Mouse (Mus musculus): ENCODE results near the gene Gm11214. TPM values are rescaled to one million over a fixed set of nuclear protein-coding genes. Genes with fewer than 3 reads are reported as not detected.

The Gm11214 gene
- not detected in 2 replicates for polyA plus RNA-seq (2015; fragmentation: Nextera tagmentation; extraction: Ambion mirVana)

GRCm38 (mm10) chr4:63663279-63663678, at the start of gene Gm11214:
Gene Gm11214, minus strand, starts transcription at chr4:63663379.
- H3K27ac ChIP-seq: no peak within 1 kb of the TSS
- no peak for ATAC-seq
- no peak within 1 kb of the TSS for H3K4me3 ChIP-seq (replicated peaks)

GRCm38 (mm10) chr4:63711886-63712285, 48.7 kb upstream of the Gm11214 start:
- Histone ChIP-seq H3K27ac (no peak overlapping the region), H3K4me1 (replicated peaks) (no peaks in the 10 kb centered on the region), H3K9me3 (no peaks in the 10 kb centered on the region), H3K9ac (replicated peaks) (no peak overlapping the region), H3K4me3 (replicated peaks) (no peak overlapping the region), H3K36me3 (no peaks in the 10 kb centered on the region), H3K27me3 (no peaks in the 10 kb centered on the region), H3K4me2 (replicated peaks) (no peak overlapping the region)
- no peak for ATAC-seq
- 90% methylated on average over 5 of the region's 5 CpGs for WGBS

More at GRCm38 (mm10) chr4:63663279-63663678, at the start of gene Gm11214:
- Histone ChIP-seq H3K27me3 (no peaks in the 10 kb centered on the region), H3K9me3 (no peaks in the 10 kb centered on the region), H3K9ac (replicated peaks) (no peak within 1 kb of the TSS), H3K4me1 (replicated peaks) (no peaks in the 10 kb centered on the region), H3K36me3 (no peaks in the 10 kb centered on the region), H3K4me2 (replicated peaks) (no peak within 1 kb of the TSS)
- 88% methylated on average over 6 of the region's 6 CpGs for WGBS

GRCm38 (mm10) chr4:63710431-63711220, 47.4 kb upstream of the Gm11214 start:
- no peak overlapping the region for H3K4me3 ChIP-seq (replicated peaks)
- H3K36me3 ChIP-seq: no peaks in the 10 kb centered on the region
- no peak overlapping the region for H3K4me2 ChIP-seq (replicated peaks)
- ATAC-seq: no peak
- WGBS: 67% methylated on average over 8 of the region's 8 CpGs
- H3K27me3 ChIP-seq: no peaks in the 10 kb centered on the region
- no peaks in the 10 kb centered on the region for H3K9me3 ChIP-seq
- no peak overlapping the region for H3K27ac ChIP-seq
- H3K4me1 ChIP-seq (replicated peaks): no peaks in the 10 kb centered on the region
- no peak overlapping the region for H3K9ac ChIP-seq (replicated peaks)

GRCm38 (mm10) chr4:63706279-63706971, 43.2 kb upstream of the Gm11214 start:
- WGBS: 61% methylated on average over 1 of the region's 1 CpGs
- Histone ChIP-seq H3K4me2 (replicated peaks) (no peak overlapping the region), H3K9ac (replicated peaks) (no peak overlapping the region), H3K4me3 (replicated peaks) (no peak overlapping the region), H3K9me3 (no peaks in the 10 kb centered on the region), H3K4me1 (replicated peaks) (no peaks in the 10 kb centered on the region), H3K27me3 (no peaks in the 10 kb centered on the region), H3K27ac (no peak overlapping the region), H3K36me3 (no peaks in the 10 kb centered on the region)
- ATAC-seq: no peak

- ATAC-seq: no peak
Observed at GRCm38 (mm10) chr4:63704232-63704631, 41.1 kb upstream of the Gm11214 start.

GRCm38 (mm10) chr4:63703686-63704085, 40.5 kb upstream of the Gm11214 start:
- Histone ChIP-seq H3K27me3 (no peaks in the 10 kb centered on the region), H3K4me1 (replicated peaks) (no peaks in the 10 kb centered on the region), H3K4me2 (replicated peaks) (no peak overlapping the region), H3K36me3 (no peaks in the 10 kb centered on the region), H3K4me3 (replicated peaks) (no peak overlapping the region), H3K27ac (no peak overlapping the region), H3K9me3 (no peaks in the 10 kb centered on the region), H3K9ac (replicated peaks) (no peak overlapping the region)
- 92% methylated on average over 2 of the region's 2 CpGs for WGBS
- no peak for ATAC-seq

More at GRCm38 (mm10) chr4:63704232-63704631, 41.1 kb upstream of the Gm11214 start:
- Histone ChIP-seq H3K9ac (replicated peaks) (no peak overlapping the region), H3K9me3 (no peaks in the 10 kb centered on the region), H3K4me2 (replicated peaks) (no peak overlapping the region), H3K4me3 (replicated peaks) (no peak overlapping the region), H3K27me3 (no peaks in the 10 kb centered on the region), H3K4me1 (replicated peaks) (no peaks in the 10 kb centered on the region), H3K27ac (no peak overlapping the region), H3K36me3 (no peaks in the 10 kb centered on the region)
- 84% methylated on average over 5 of the region's 5 CpGs for WGBS

GRCm38 (mm10) chr4:63702006-63702704, 39.0 kb upstream of the Gm11214 start:
- ATAC-seq: no peak
- WGBS: 95% methylated on average over 4 of the region's 4 CpGs
- no peaks in the 10 kb centered on the region for H3K36me3 ChIP-seq
- no peaks in the 10 kb centered on the region for H3K4me1 ChIP-seq (replicated peaks)
- H3K27me3 ChIP-seq: no peaks in the 10 kb centered on the region
- no peak overlapping the region for H3K4me3 ChIP-seq (replicated peaks)
- no peak overlapping the region for H3K9ac ChIP-seq (replicated peaks)
- H3K27ac ChIP-seq: no peak overlapping the region
- no peak overlapping the region for H3K4me2 ChIP-seq (replicated peaks)
- no peaks in the 10 kb centered on the region for H3K9me3 ChIP-seq

GRCm38 (mm10) chr4:63699749-63700148, 36.6 kb upstream of the Gm11214 start:
- H3K4me1 ChIP-seq (replicated peaks): no peaks in the 10 kb centered on the region
- no peak overlapping the region for H3K4me3 ChIP-seq (replicated peaks)
- H3K9me3 ChIP-seq: no peaks in the 10 kb centered on the region
- H3K9ac ChIP-seq (replicated peaks): no peak overlapping the region
- H3K36me3 ChIP-seq: no peaks in the 10 kb centered on the region
- H3K27me3 ChIP-seq: no peaks in the 10 kb centered on the region
- no peak for ATAC-seq
- no peak overlapping the region for H3K27ac ChIP-seq
- WGBS: 61% methylated on average over 3 of the region's 3 CpGs
- H3K4me2 ChIP-seq (replicated peaks): no peak overlapping the region

- Histone ChIP-seq H3K4me2 (replicated peaks) (no peak overlapping the region), H3K4me1 (replicated peaks) (no peaks in the 10 kb centered on the region), H3K4me3 (replicated peaks) (no peak overlapping the region), H3K27me3 (no peaks in the 10 kb centered on the region), H3K27ac (no peak overlapping the region), H3K9ac (replicated peaks) (no peak overlapping the region), H3K36me3 (no peaks in the 10 kb centered on the region), H3K9me3 (no peaks in the 10 kb centered on the region)
- WGBS: 89% methylated on average over 4 of the region's 4 CpGs
- ATAC-seq: no peak
Observed at GRCm38 (mm10) chr4:63696921-63697320, 33.7 kb upstream of the Gm11214 start.

GRCm38 (mm10) chr4:63692351-63692750, 29.2 kb upstream of the Gm11214 start:
- Histone ChIP-seq H3K4me1 (replicated peaks) (no peaks in the 10 kb centered on the region), H3K9ac (replicated peaks) (no peak overlapping the region), H3K36me3 (no peaks in the 10 kb centered on the region), H3K4me3 (replicated peaks) (no peak overlapping the region), H3K4me2 (replicated peaks) (no peak overlapping the region), H3K27me3 (no peaks in the 10 kb centered on the region), H3K27ac (no peak overlapping the region), H3K9me3 (no peaks in the 10 kb centered on the region)
- no peak for ATAC-seq

GRCm38 (mm10) chr4:63687429-63687828, 24.2 kb upstream of the Gm11214 start:
- H3K9me3 ChIP-seq: no peaks in the 10 kb centered on the region
- H3K4me2 ChIP-seq (replicated peaks): no peak overlapping the region
- H3K36me3 ChIP-seq: no peaks in the 10 kb centered on the region
- no peaks in the 10 kb centered on the region for H3K4me1 ChIP-seq (replicated peaks)
- 71% methylated on average over 8 of the region's 8 CpGs for WGBS
- H3K4me3 ChIP-seq (replicated peaks): no peak overlapping the region
- H3K27ac ChIP-seq: no peak overlapping the region
- H3K27me3 ChIP-seq: no peaks in the 10 kb centered on the region
- no peak overlapping the region for H3K9ac ChIP-seq (replicated peaks)
- no peak for ATAC-seq

GRCm38 (mm10) chr4:63686157-63686556, 23.0 kb upstream of the Gm11214 start:
- H3K36me3 ChIP-seq: no peaks in the 10 kb centered on the region
- no peaks in the 10 kb centered on the region for H3K9me3 ChIP-seq

More at GRCm38 (mm10) chr4:63686157-63686556, 23.0 kb upstream of the Gm11214 start:
- Histone ChIP-seq H3K27ac (no peak overlapping the region), H3K4me3 (replicated peaks) (no peak overlapping the region), H3K4me2 (replicated peaks) (no peak overlapping the region), H3K27me3 (no peaks in the 10 kb centered on the region), H3K4me1 (replicated peaks) (no peaks in the 10 kb centered on the region), H3K9ac (replicated peaks) (no peak overlapping the region)
- ATAC-seq: no peak
